Mouse (Mus musculus) C2C12 (cell line): Measurements from ENCODE around the gene Tnr.

ENCODE experiments used
- CTCF ChIP-seq: IDR thresholded peaks from one replicate; pipeline ENCODE4 v1.5.1; 2011; ENCODE audit not compliant: control insufficient read depth, insufficient read depth, insufficient read length
- MYOG ChIP-seq: IDR thresholded peaks from one replicate; pipeline ENCODE4 v1.6.1; 2011; ENCODE audit not compliant: control insufficient read depth, insufficient read length; ENCODE audit errors: extremely low read depth
- USF1 ChIP-seq: IDR thresholded peaks from one replicate; pipeline ENCODE4 v1.6.1; 2011; ENCODE audit warnings: low read depth, mild to moderate bottlenecking, control low read depth, moderate library complexity

DNA sequence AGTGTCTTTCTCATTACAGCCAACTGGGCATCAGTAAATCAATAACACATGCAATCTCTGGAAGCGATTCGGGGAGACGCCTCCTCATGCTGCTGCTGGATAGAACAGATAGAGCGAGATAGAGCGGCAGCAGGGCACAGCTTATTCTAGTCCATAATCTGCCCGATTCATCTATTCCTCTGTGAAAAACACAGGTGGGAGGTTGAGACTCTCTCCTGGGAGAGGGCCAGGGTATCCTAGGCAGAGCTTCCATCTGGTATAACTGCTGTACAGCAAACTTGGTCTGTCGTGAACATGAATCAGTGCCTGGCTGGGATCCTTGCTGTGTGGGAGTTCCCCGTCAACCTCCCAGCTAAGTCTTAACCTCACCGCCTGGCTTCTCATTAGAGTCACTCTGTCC lies 193.4 kb downstream of the Tnr start:
- TF ChIP-seq USF1: no peak
- no peak for TF ChIP-seq CTCF
- no peak for TF ChIP-seq MYOG
